Mouse (Mus musculus): ENCODE results near the gene Ankrd33. TPM values are rescaled to one million over a fixed set of nuclear protein-coding genes. Genes with fewer than 3 reads are reported as not detected.
A peak's percentile ranks its signal among the peaks of the same experiment; 100 is the strongest.

Gene Ankrd33
- polyA plus RNA-seq, 1 experiment from 2014 or later, result not detected

DNA sequence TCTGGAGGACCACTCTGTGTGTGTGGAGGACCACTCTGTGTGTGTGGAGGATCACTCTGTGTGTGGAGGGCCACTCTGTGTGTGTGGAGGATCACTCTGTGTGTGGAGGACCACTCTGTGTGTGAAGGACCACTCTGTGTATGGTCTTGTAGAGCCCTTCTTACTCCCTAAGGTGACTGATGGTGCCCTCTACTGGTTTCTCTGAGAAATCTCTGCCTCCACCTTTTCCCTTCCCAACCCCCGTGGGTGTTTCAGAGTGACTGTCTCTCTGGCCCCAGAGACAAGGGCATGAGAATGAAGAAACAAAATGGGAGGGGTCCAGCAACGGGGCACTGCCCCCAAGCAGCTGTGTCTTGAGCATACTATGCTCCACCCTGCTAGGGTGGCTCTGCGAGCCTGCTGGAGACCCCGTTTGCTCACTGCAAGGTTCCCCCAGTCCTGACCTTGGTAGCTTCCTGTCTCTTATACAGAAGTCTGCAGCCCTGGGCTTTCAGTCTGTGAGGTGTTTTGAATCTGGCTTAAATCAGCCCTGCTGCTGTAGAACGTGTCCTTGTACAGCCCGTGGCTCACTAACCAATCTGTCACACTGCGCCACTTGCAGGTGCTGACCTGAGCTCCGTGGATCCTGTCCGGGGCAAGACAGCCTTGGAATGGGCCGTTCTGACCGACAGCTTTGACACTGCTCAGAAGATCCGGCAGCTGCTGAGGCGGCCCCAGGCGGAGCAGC lies 3.0 kb downstream of the Ankrd33 start:
- H3K9me3 ChIP-seq, result no peaks in the 10 kb centered on the region
- H3K36me3 ChIP-seq, result no peaks in the 10 kb centered on the region
- H3K27ac ChIP-seq, result no peak overlapping the region; the same call in 1 of the 2 replicates
- H3K27me3 ChIP-seq (ENCODE audit: insufficient read depth, poor library complexity, severe bottlenecking), result peaks cover 4% of the 10 kb centered on the region
- no peak overlapping the region for H3K4me3 ChIP-seq
- 66% methylated on average over 14 of the region's 14 CpGs for WGBS
- DNase-seq (ENCODE audit: low spot score), result no peak
- peaks cover 25% of the 10 kb centered on the region for H3K4me1 ChIP-seq (replicated peaks)

DNA sequence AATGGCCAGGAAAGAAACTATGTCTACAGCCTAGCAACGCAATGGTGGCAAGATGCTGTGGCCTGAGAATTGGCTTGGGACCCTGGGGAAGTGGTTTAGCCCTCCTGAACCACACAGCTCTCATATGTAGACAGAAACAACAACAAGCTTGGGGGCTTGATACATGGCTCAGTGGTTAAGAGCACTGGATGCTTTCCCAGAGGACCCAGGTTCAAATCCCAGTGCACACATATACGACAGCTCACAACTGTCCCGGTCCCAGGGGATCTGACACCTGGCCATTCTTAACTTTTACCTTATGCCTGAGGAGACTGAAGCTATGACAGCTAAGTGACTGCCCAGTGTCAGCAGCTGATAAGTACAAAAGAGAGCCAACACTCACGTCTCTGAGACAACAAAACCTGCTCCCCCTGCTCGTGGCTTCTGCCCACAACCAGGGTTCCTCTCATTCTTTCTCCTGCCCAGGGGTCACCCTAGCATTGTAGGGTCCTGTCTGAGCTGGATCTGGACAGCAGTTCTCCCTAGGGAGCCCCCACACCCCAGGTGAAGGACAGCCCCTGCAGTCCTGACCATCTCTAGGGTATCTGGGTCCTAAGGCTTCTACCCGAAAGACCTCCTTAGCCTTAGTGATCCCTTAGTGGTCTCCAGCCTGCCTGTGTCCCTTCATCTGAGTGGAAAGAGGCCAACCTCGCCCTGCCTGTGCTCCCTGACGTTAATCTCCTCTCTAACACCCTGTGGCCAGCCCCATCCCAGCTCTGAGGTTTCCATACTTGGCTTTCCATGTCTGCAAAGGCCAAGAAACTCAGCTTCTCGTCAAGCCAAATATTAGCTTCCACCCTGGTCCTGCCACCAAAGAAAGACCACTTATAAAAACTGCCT lies 6.1 kb downstream of the Ankrd33 start:
- DNase-seq (ENCODE audit: low spot score), result no peak

DNA sequence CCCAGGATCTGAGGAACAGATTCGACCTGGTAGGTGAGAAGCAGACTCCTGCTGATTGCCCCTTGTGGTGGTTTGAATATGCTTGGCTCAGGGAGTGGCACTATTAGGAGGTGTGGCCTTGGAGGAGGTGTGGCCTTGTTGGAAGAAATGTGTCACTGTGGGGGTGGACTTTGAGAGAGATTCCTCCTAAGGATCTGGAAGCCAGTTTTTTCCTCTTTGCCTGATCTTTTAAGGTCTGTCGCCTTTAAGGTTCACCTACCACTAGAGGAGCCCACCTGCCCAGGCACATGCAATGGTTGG lies 6.7 kb downstream of the Ankrd33 start:
- H3K36me3 ChIP-seq, result no peaks in the 10 kb centered on the region
- H3K9me3 ChIP-seq, result 0 out of 2 replicates have a peak, but pooled peaks cover 2% of the 10 kb centered on the region
- peaks cover 20% of the 10 kb centered on the region for H3K27me3 ChIP-seq (ENCODE audit: insufficient read depth, poor library complexity, severe bottlenecking)
- no peak overlapping the region for H3K27ac ChIP-seq
- DNase-seq (ENCODE audit: low spot score), result no peak
- WGBS, result 22% methylated on average over 2 of the region's 2 CpGs
- H3K4me3 ChIP-seq, result no peak overlapping the region
- H3K4me1 ChIP-seq (replicated peaks), result peaks cover 28% of the 10 kb centered on the region

More for the DNA sequence above, 6.1 kb downstream of the Ankrd33 start:
- no peaks in the 10 kb centered on the region for H3K36me3 ChIP-seq
- H3K27me3 ChIP-seq (ENCODE audit: insufficient read depth, poor library complexity, severe bottlenecking), result peaks cover 14% of the 10 kb centered on the region
- H3K27ac ChIP-seq, result 0 out of 2 replicates have a peak overlapping the region, but pooled peaks have one; percentile 23
- no peak overlapping the region for H3K4me3 ChIP-seq
- H3K9me3 ChIP-seq, result 0 out of 2 replicates have a peak, but pooled peaks cover 2% of the 10 kb centered on the region
- peaks cover 25% of the 10 kb centered on the region for H3K4me1 ChIP-seq (replicated peaks)
- WGBS, result 74% methylated on average over 9 of the region's 9 CpGs

DNA sequence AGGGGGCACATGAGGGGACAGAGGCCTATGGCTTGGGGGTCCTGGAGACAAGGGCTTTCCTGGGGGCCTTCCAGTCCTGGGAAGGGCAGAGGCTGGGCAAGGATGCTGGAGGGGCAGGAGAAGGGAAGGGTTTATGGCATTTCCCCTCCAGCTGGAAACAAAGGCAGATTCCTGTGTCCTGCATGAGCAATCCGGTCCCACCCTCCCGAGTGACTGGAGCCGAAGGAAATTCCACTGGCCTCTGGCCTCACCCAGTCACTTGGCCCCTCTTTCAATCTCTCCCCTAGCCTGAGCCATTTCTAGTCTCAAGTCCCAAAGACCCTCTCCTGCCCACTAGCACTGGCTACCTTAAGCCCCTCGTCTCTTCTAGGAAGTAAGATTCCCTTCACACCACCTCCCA lies 7.6 kb downstream of the Ankrd33 start:
- H3K36me3 ChIP-seq, result no peaks in the 10 kb centered on the region
- 0 out of 2 replicates have a peak, but pooled peaks cover 2% of the 10 kb centered on the region for H3K9me3 ChIP-seq
- WGBS, result 50% methylated on average over 4 of the region's 4 CpGs
- H3K4me1 ChIP-seq (replicated peaks), result peaks cover 33% of the 10 kb centered on the region
- peaks cover 29% of the 10 kb centered on the region for H3K27me3 ChIP-seq (ENCODE audit: insufficient read depth, poor library complexity, severe bottlenecking)
- DNase-seq (ENCODE audit: low spot score), result no peak
- H3K4me3 ChIP-seq, result no peak overlapping the region
- H3K27ac ChIP-seq, result peak overlapping the region; percentile 53

DNA sequence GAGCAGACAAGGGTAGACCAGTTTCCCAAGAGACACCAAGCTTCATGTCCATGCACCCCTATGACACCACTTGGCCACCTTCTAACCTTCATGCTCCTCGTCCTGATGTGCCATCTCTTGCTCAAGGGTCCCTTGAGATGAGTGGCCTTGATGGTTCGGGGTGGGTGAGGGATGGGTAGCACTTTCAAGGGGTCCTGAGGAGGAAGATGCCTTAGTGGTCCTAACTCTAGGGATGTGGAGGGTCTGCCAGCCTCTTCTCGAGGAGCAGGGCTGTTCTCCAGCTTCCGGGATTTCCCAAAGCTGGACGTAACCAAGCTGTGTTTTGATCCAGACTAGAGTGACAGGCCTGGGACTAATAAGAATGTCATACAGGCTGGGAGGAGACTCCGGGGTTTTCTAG lies 10.0 kb downstream of the Ankrd33 start:
- H3K4me1 ChIP-seq (replicated peaks), result peaks cover 35% of the 10 kb centered on the region
- 83% methylated on average over 6 of the region's 6 CpGs for WGBS
- H3K9me3 ChIP-seq, result 0 out of 2 replicates have a peak, but pooled peaks cover 2% of the 10 kb centered on the region
- H3K27ac ChIP-seq, result no peak overlapping the region
- no peaks in the 10 kb centered on the region for H3K36me3 ChIP-seq
- DNase-seq (ENCODE audit: low spot score), result no peak
- H3K4me3 ChIP-seq, result no peak overlapping the region
- H3K27me3 ChIP-seq (ENCODE audit: insufficient read depth, poor library complexity, severe bottlenecking), result peaks cover 52% of the 10 kb centered on the region

DNA sequence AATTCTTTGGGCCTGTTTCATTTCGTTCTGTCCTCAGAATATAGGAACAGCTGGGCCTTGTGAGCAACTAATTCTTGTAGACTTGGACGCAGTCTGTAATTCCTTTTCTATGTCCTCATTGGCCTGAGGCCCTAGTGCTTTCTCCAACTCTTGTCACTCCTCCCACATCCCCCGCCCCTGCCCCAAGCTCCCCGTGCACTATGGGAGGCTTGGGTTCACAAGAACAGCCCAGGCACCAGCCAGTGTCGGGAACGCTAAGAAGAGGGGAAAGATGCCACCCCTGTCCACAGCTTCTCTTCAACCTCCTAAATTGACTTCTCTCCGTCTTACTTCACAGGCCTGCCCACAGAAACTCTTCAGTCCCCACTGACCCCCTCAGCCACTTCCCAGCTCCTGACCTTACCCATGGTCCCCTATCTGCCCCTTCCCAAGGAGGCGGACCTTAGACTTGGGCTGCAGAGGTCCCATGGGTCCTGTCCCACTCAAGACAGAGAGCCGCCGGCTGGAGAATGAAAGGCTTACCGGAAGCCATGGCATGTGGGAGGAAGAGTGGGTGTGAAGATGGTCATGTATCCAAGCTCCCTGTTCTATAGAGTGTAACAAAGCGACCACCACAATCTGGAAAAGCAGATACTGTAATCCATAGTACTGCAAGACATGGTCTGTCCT lies 11.5 kb downstream of the Ankrd33 start:
- H3K4me1 ChIP-seq (replicated peaks), result peaks cover 44% of the 10 kb centered on the region
- no peak for DNase-seq (ENCODE audit: low spot score)
- no peaks in the 10 kb centered on the region for H3K36me3 ChIP-seq
- WGBS, result 81% methylated on average over 12 of the region's 12 CpGs
- no peak overlapping the region for H3K27ac ChIP-seq
- H3K4me3 ChIP-seq, result no peak overlapping the region
- H3K9me3 ChIP-seq, result 0 out of 2 replicates have a peak, but pooled peaks cover 2% of the 10 kb centered on the region
- H3K27me3 ChIP-seq (ENCODE audit: insufficient read depth, poor library complexity, severe bottlenecking), result peaks cover 66% of the 10 kb centered on the region

DNA sequence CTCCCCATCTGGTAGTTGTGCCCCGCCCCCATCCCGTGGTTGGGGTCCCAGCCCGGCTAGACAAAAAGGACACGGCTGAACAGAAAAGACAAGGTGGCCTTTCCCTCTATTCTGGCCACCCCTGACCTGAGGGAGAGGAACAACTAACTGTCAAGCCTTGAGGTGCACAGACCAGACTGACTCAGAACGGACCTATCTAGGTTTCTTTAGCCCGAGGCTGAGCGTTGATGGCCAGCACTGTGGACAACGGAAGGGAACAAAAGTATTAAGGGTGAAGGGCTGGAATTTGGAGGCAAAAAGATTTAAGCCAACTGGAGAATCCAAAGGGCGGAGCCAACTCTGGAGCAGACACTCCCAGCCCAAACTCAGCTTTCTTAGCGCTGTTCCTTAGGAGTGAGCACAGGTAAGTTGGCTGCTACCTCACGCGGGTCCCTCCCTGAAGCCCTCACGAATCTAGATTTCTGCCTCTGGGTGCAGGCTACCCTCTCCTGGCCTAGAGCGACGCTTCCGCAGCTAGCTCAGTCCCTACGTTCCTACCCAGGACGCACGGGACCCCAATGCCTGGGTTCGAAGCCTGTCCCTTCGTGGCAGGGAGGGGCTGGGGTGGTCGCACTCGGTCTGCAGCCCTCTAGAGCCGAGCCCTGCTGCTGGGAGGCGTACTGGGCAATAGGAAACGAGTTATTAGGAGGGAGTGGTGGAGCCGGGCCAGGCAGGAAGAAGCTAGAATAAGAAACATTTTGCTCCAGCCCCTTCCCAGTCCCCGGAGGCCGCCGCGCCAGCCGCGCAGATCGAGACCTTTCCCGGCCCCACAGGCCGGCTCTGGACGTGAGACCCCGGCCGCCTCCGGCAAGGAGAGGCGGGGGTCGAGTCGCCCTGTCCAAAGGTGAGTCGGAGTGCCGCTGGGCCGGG lies 12.9 kb downstream of the Ankrd33 start, which contains the start of gene Acvrl1:
TSS of gene Acvrl1 (plus strand) at position 342 of the 909 bp plus-strand sequence.
- peak; percentile 55 for DNase-seq (ENCODE audit: low spot score)
- H3K27ac ChIP-seq, result peak within 1 kb of the TSS; percentile 54
- peak within 1 kb of the TSS; percentile 46 for H3K4me3 ChIP-seq
- peaks cover 48% of the 10 kb centered on the region for H3K4me1 ChIP-seq (replicated peaks)
- 0 out of 2 replicates have a peak, but pooled peaks cover 2% of the 10 kb centered on the region for H3K9me3 ChIP-seq
- WGBS, result 3% methylated on average over 46 of the region's 46 CpGs
- peaks cover 78% of the 10 kb centered on the region for H3K27me3 ChIP-seq (ENCODE audit: insufficient read depth, poor library complexity, severe bottlenecking)
- H3K36me3 ChIP-seq, result no peaks in the 10 kb centered on the region

DNA sequence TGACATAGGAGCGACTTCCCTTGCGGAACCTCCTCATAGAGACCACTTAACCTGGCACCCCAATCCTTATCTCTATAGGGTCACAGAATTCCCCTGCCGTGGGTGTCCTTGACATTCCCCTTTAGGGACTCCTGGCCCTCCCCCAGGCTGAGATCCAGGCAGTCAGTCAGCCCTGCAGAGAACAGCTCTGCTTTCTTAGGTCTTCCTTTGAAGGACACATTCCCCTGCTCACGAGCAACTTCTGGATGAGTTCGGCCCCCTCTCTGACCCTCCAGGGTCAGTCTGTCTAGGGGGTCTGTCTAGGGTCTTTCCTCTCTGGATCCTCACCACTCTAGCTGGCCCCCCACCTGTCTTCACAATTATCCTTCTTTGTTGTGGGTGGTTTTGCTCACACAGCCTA lies 13.9 kb downstream of the Ankrd33 start:
- H3K27ac ChIP-seq, result no peak overlapping the region
- 0 out of 2 replicates have a peak, but pooled peaks cover 2% of the 10 kb centered on the region for H3K9me3 ChIP-seq
- H3K36me3 ChIP-seq, result no peaks in the 10 kb centered on the region
- peaks cover 85% of the 10 kb centered on the region for H3K27me3 ChIP-seq (ENCODE audit: insufficient read depth, poor library complexity, severe bottlenecking)
- DNase-seq (ENCODE audit: low spot score), result no peak
- WGBS, result 28% methylated on average over 5 of the region's 5 CpGs
- H3K4me1 ChIP-seq (replicated peaks), result peaks cover 57% of the 10 kb centered on the region
- peak overlapping the region; percentile 46 for H3K4me3 ChIP-seq

DNA sequence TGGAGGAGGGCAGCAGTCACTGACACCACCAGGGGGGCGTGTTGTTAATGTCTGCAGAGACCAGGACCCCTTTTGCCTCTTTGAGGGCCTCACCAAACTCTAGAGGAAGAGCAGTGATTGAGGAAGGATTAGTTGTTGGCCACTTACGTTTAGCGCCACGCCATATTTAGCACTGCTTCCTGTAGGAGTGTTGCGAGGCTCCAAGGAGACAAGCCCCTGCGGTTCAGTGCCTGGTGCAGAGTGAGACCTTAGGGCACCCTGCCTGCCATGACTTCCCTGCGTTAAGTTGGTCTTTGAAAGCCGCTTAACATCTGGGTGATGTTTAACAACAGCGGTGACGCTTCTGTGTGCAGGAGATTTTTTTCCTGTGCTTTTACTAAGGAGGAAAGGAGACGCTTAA lies 15.9 kb downstream of the Ankrd33 start:
- Histone ChIP-seq H3K27ac (no peak overlapping the region), H3K27me3 (ENCODE audit: insufficient read depth, poor library complexity, severe bottlenecking) (peaks cover 81% of the 10 kb centered on the region), H3K4me1 (replicated peaks) (peaks cover 71% of the 10 kb centered on the region), H3K4me3 (no peak overlapping the region), H3K9me3 (no peaks in the 10 kb centered on the region), H3K36me3 (no peaks in the 10 kb centered on the region)
- DNase-seq (ENCODE audit: low spot score), result no peak
- WGBS, result 47% methylated on average over 11 of the region's 11 CpGs

DNA sequence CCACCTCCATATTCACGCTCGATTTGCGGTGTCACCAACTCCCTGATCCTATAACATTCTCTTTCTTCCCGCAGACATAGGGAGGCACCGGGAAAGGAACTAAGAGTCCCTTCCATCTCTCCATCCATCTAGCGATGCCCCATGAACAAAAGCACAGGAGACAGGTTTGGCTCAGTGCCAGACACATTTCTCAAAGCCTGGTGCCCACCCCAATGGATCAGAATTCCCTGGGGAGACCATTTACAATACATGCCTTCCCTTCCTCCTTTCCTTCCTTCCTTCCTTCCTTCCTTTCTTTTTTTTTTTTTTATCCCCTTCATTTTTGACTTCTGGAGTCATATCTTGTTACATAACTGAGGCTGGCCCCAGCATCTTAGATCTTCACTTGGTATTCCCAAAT lies 16.5 kb downstream of the Ankrd33 start:
- 67% methylated on average over 6 of the region's 6 CpGs for WGBS
- Histone ChIP-seq H3K4me1 (replicated peaks) (peaks cover 70% of the 10 kb centered on the region), H3K4me3 (no peak overlapping the region), H3K27ac (no peak overlapping the region), H3K9me3 (no peaks in the 10 kb centered on the region), H3K36me3 (no peaks in the 10 kb centered on the region), H3K27me3 (ENCODE audit: insufficient read depth, poor library complexity, severe bottlenecking) (peaks cover 76% of the 10 kb centered on the region)
- no peak for DNase-seq (ENCODE audit: low spot score)

DNA sequence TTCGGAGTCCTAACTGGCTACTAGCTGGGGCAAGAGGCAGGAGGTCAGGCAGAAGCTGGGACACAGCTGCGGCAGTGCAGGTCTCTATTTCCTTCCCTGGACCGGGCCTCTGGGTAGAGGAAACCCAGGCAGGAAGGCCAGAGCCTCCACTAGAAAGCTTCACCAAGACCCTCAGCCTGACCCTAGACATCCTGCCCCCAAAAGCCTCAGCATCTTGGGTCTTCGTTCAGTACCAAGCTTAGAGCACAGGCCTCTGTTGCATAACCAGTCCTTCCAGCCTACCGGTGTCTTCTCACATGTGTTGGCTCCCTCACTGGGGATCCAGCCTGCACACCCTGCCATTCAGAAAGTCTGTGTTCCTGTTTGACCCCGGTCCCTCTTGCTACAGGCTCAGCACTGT lies 17.2 kb downstream of the Ankrd33 start:
- H3K27ac ChIP-seq, result peak overlapping the region; percentile 81
- no peak for DNase-seq (ENCODE audit: low spot score)
- 82% methylated on average over 6 of the region's 6 CpGs for WGBS

More for the DNA sequence above, 17.2 kb downstream of the Ankrd33 start:
- H3K27me3 ChIP-seq (ENCODE audit: insufficient read depth, poor library complexity, severe bottlenecking), result peaks cover 68% of the 10 kb centered on the region
- no peaks in the 10 kb centered on the region for H3K36me3 ChIP-seq
- no peaks in the 10 kb centered on the region for H3K9me3 ChIP-seq
- peaks cover 68% of the 10 kb centered on the region for H3K4me1 ChIP-seq (replicated peaks)
- H3K4me3 ChIP-seq, result no peak overlapping the region

Data from hindbrain, embryonic 10.5 days (tissue).